Mouse (Mus musculus) thymus, postnatal 14 days (tissue): ENCODE measurements around the gene Anks1.

Source experiments
- DNase-seq: peaks from one replicate; pipeline ENCODE4 v3.0.0; 2021

The Anks1 gene

DNA sequence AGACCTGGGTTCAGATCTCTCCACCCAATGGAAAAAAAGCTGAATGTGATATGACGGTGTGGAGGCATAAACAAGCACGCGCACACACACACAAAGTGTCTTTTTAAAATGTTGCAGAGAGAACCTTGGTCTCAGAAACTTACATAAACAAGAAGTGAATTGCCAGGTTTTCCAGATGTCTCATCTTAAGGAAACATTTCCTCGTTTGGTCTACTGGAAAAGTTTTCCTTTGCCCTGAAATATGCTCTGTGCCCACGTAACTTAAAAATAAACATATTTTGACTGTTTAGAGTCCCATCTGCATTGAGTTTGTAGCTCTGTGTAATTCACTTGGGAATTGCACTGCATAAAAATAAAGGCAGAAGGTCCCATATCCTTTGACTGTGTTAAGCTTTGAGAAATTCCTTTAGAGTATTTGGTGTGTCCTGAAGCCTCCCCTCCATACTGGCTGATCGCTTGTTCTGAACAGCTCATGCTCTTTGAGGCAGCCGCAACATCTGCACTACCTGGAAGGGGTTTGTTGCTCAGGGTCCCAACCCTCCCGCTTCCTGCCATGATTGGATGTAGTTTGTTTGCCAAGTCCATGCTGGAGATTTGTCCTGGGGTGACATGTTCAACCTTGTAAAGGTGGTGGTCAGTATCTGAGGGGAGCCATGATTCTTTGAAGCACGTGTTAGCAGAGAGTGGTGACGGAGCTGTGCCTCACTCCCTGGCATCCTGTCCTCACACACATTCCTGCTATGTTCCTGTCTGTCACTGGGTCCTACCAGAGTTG lies 25.2 kb downstream of the Anks1 start:
- no peak for DNase-seq

DNA sequence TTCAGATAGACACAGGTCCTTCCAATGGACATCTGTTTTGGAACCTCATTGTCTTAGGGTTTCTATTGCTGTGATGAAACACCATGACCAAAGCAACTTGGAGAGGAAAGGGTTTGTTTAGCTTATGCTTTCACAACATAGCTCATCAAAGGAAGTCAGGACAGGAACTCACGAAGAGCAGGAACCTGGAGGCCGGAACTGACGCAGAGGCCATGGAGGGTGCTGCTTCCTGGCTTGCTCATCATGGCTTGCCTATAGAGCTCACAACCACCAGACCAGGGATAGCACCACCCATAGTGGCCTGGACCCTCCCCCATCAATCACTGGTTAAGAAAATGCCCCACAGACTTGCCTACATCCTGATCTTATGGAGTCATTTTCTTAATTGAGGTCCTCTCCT lies 26.0 kb downstream of the Anks1 start:
- DNase-seq = no peak

DNA sequence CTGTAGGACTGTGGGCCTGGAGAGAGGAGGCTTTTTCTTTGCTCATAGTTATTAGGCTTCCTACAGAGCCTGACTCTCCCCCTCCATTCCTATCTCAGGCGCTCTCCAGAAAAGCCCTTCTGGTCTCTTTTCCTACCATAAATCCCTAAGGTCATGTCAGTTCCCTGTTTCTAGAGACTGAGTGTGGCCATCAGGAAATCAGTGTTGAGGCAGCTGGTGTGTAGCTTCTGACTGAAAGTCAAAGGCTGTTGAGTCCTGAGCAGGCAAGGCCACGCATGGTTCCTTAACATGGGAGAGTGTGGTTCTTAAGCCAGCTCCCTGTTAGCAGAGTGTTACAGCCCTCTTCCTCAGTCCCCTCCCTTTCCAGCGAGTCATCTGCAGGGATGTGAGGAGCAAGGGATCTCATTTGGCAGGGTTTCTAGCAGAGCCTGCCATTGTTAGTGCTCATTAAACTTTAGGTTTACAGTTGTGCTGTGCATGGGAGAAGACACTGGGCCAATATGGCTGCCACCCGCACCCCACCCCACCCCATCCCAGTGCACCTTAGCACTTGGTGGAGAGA lies 28.0 kb downstream of the Anks1 start:
- DNase-seq = no peak

DNA sequence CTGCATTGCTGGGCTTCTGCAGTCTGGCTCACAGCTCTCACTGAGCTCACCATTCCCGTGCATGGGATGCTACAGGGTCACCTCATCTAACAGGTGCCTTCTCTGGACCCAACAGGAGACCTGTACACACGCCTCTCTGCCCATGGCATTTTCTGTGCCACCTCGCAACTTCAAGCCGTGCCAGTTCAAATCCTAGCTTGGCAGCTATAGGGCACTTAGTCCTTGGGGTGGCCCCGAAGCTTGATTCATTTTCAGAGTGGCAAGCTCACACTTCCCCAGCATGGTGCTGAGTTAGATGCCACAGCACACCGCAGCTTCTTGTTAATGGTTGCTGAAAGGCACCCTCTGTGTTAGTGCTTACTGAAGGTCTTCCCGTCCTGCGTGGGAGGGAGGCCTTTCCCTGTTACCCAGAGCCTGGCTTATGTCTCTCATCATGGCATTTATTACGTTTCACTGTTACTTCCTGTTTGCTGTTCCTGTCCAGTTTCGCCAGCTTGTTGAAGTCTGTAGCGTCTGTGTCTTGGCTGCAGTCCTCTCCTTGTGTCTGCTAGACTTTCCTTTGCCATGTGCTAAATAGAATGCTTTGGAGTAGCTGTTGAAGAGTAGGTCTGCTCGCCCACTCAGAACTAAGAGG lies 29.1 kb downstream of the Anks1 start:
- no peak for DNase-seq

- DNase-seq = no peak
Observed at GRCm38 (mm10) chr17:27939028-27939427, 29.9 kb downstream of the Anks1 start.

- DNase-seq = no peak
Observed at GRCm38 (mm10) chr17:27940352-27940751, 31.2 kb downstream of the Anks1 start.

DNA sequence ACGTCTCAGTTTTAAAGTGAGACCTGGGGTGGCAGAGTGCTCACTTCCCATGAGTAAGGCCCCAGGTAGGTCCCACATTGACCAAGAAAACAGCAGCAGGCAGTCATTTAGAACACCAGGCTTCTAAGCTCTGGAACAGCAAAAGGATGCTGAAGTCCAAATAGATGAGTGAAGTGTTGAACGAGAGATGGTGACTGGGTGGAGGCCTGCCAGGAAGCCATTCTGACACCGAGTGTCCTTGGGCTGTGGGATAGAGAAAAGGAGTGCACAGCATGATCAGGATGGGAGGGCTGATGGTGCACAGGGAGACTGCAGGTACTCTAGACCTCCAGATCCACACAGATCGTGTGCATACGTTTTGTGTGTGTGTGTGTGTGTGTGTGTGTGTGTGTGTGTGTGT lies 32.1 kb downstream of the Anks1 start:
- no peak for DNase-seq

- DNase-seq = no peak
Observed at GRCm38 (mm10) chr17:27941698-27942097, 32.6 kb downstream of the Anks1 start.

- no peak for DNase-seq
Observed at GRCm38 (mm10) chr17:27942131-27942530, 33.0 kb downstream of the Anks1 start.

- no peak for DNase-seq
Observed at GRCm38 (mm10) chr17:27945546-27946216, 36.6 kb downstream of the Anks1 start.

DNA sequence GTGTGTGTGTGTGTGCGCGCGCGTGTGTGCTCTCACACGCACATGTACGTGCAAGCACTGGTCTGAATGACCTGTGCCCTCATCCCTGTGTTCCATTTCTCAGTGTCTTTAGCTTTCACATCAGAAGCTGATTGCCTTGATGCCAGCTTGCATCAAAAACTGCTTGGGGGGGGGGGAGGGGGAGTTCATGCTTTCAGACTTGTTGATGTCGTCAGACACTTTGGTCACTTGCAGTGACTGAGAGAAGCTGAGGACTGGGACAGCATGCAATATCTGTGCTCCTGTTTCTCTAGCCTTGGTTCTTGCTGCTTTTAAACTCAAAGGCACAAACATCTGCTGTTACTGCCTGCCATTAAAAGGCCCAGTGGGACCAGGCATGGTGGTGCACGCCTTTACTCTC lies 37.3 kb downstream of the Anks1 start:
- no peak for DNase-seq

DNA sequence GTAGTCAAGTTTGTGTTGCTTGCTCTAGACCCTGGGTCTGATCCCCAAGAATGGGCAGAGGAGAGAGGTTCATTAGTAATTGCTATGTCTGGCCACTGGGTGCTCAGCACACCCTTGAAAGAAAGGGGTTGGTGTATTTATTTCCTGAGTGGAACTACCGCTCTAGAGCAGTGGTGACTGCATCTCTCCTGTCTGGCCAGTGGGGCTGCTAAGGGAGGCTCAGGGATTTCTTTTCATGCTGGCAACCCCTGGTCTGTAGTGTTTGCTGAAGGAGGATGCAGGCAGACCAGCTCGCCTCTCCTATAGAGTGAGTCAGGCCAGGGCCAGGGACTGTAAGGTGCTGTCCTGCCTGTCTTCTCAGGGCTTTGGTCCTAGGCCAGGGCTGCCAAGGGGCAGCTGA lies 38.0 kb downstream of the Anks1 start:
- no peak for DNase-seq

- DNase-seq = no peak
Observed at GRCm38 (mm10) chr17:27953136-27953535, 44.0 kb downstream of the Anks1 start.

DNA sequence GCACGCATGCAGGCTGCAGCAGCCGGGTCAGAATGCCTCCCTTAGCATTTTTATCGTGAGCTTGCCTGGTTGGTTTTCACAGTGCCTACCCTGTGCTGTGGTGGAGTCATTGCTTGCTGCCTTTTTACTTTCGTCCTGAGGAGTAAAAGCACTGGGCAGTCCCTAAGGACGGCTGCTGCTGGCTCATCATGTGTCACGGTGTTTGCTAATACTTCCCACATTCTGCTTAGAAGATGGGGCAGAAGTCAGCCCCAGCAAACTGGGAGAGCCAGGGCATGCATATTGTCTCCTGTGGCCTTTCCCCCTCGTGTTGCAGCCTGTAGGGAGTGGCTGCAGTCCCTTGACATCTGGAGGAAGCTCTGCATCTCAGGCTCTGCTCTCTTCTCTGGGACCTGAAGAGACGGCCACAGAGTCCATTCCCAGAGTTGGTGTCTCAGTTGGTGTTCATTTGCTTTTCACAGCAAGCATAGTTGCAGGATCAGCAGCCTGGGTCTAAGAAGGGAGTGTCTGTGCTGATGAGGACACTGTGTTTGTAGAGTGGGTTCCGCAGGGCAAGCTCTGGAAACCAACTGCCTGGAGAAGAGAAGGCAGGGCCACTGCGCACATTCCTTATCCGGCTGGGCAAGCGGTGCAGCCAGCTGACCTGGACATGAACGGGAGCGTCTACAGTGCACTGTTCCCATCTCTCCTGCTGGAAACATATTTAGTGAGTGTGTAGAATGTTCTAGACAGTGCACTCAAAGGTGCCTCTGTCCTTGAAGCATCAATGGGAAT lies 45.7 kb downstream of the Anks1 start:
- no peak for DNase-seq

DNA sequence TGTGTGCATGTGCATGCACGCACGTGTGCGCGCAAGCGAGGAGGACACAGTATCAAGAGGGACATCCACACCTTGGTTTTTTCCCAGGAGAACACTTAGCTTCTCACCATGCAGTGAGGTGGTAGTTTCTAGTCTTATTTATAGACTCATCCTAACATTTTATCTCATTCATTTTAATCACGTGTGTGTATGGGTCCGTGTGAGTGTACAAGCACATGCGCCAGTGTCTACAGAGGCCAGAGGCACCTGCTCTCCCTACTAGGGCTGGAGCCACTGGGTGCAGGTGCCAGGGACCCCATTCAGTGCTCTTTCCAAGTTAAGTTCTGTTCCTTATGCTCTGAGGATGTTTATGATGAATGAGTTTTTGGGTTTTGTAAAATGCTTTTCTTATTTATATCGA lies 48.5 kb downstream of the Anks1 start:
- no peak for DNase-seq

DNA sequence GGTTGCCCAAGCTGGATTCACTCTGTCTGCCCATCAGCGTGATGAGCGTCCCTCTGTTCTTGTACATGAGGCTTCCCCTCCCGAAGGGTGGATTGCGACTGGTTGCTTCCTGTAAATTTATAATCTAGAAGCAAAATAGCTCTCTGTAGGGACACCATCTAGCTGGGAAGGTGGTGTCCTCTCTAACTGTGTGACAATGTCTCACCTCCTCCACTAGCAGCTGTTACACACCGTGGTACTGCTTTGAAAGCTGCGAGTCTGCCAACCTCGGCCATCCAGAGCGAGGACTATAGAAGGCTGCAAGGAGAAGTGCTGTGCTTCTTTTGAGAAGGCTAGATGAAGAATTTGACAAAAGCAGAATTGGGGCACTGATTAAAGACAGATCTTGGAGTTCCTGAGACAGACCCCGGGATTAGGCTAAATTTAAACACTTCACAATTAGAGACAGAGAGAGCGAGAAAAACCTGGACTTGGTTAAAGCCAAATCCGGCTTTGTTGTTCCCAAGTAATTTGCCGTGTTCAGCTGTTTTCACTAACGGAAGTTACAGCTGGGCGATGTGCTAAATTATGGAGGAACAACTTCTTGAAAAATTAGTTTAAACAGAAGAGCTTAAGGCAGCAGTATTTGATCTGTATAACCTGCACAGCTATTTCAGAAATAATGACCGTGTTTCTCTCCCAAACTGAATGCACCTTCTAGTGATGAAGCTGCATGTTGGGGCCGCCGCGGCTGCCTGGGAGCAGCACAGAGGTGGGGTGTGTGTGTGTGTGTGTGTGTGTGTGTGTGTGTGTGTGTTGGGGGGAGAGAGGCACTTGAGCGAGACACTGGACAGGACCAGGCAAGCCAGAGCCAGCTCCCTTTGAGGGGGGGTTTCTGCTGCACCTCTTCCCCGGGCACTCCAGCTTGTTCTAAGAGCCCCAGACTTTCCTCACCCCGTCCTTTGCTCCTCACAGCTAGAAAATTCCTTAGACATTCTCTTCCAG lies 51.3 kb downstream of the Anks1 start:
- no peak for DNase-seq

DNA sequence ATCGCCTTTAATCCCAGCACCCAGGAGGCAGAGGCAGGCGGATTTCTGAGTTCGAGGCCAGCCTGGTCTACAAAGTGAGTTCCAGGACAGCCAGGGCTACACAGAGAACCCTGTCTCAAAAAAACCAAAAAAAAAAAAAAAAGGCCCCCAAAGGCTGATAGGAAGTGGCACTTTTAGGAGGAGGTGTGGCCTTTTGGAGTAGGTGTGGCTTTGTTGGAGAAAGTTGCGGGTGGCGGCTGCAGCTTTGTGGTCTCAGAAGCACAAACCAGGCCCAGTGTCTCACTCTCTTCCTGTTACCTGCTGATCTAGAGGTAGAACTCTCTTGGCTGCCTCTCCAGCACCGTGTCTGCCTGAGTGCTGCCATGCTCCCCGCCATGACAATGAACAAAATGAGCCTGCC lies 54.0 kb downstream of the Anks1 start:
- DNase-seq = peak; percentile 12

- no peak for DNase-seq
Observed at GRCm38 (mm10) chr17:27964607-27965006, 55.5 kb downstream of the Anks1 start.

GRCm38 (mm10) chr17:27965292-27965691 lies 56.2 kb downstream of the Anks1 start:
- no peak for DNase-seq

DNA sequence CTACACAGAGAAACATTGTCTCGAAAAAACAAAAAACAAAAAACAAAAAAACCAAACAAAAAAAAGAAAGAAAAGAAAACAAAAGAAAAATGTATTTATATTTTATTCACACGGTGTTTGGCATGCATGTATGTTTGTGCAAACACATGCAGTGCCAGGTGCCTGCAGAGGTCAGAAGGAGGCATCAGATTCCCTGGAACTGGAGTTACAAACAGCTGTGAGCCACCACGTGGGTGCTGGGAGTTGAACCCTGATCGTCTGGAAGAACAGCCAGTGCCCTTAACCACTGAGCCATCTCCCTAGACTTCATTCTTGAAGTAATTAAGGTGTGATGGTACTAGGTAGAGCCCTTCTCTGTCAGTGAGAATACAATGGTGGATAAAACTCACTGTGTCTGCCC lies 57.0 kb downstream of the Anks1 start:
- no peak for DNase-seq

DNA sequence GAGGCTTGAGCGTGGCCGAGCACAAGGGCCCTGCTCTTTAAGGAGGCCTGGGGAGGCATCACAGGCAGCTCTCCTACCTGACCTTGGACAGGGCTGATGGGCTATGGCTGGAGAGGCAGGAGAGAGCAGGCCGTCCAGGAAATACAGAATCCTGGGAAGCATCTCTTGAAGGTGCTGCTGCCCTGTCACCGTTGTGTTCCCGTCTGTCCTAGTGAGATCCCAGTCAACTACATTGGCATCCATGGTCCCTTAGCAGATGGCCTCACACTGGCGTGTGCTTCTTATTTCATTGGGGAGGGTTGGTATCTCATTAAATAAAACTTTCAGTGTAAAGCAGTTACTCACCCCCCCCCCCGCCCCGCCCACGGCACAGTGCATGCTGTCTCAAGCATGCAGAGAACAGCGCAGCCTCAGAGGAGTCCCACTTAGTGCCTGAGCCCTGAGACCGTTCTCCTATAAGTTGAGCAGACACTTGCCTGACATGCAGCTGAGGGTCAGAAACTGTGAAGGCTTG lies 57.5 kb downstream of the Anks1 start:
- DNase-seq = no peak

DNA sequence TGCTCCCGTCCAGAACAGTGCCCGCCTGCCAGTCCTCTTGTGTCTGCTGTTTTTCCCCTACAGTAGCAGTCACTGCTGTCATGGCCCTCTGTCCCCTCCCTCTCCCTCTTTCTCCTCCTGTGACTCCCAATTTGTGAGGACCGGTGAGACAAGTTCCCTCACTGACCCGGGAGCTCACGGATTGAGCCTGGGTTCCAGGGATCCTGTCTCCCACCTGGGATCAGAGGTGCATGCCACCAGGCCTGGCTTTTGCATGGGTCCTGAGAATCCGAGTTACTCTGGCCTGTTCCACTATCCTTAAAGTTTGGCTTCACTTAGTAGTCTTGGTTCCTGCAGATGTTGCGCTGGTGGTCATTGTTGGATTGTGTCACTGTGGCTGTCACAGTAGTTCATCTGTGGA lies 58.4 kb downstream of the Anks1 start:
- DNase-seq = no peak
